Mouse (Mus musculus) embryo, embryonic 11.5 days (tissue): ENCODE measurements around the gene Thop1.
A peak's percentile ranks its signal among the peaks of the same experiment; 100 is the strongest.
"Not testable (repeated sequence)": the region's sequence is repeated elsewhere in the genome, so short reads cannot be mapped to it uniquely, and the experiment has no call there.

ENCODE experiments used
- DNase-seq: peaks from one replicate; pipeline ENCODE4 v3.0.0-alpha.2; 2012; ENCODE audit warnings: low read depth, low spot score

Gene Thop1

GRCm38 (mm10) chr10:81057406-81058130 lies 12.3 kb upstream of the Thop1 start:
- no peak for DNase-seq

- no peak for DNase-seq
Measured at GRCm38 (mm10) chr10:81058896-81059295, 10.9 kb upstream of the Thop1 start.

- peak; percentile 100 for DNase-seq
Measured at GRCm38 (mm10) chr10:81059603-81060543, 10.0 kb upstream of the Thop1 start, which contains the start of gene Sgta. Sgta (minus strand) TSS chr10:81060181.

GRCm38 (mm10) chr10:81062710-81063109 lies 7.1 kb upstream of the Thop1 start:
- no peak for DNase-seq

GRCm38 (mm10) chr10:81064519-81064918 lies 5.3 kb upstream of the Thop1 start:
- not testable (repeated sequence) for DNase-seq

- no peak for DNase-seq
Measured at GRCm38 (mm10) chr10:81068706-81069105, 1.1 kb upstream of the Thop1 start.

- no peak for DNase-seq
Measured at GRCm38 (mm10) chr10:81072290-81072689, 2.5 kb downstream of the Thop1 start.

- no peak for DNase-seq
Measured at GRCm38 (mm10) chr10:81073464-81073863, 3.6 kb downstream of the Thop1 start.

- DNase-seq, result no peak
Measured at GRCm38 (mm10) chr10:81075734-81076133, 5.9 kb downstream of the Thop1 start.

- no peak for DNase-seq
Measured at GRCm38 (mm10) chr10:81076356-81076755, 6.5 kb downstream of the Thop1 start.

GRCm38 (mm10) chr10:81077916-81078315 lies 8.1 kb downstream of the Thop1 start:
- DNase-seq, result no peak

GRCm38 (mm10) chr10:81080008-81080655 lies 10.3 kb downstream of the Thop1 start:
- DNase-seq, result no peak

GRCm38 (mm10) chr10:81082168-81082960 lies 12.5 kb downstream of the Thop1 start:
- peak; percentile 46 for DNase-seq

GRCm38 (mm10) chr10:81087021-81087420 lies 17.2 kb downstream of the Thop1 start:
- DNase-seq, result no peak

- DNase-seq, result no peak
Measured at GRCm38 (mm10) chr10:81089216-81089615, 19.4 kb downstream of the Thop1 start.

- DNase-seq, result no peak
Measured at GRCm38 (mm10) chr10:81090621-81091020, 20.8 kb downstream of the Thop1 start.

- no peak for DNase-seq
Measured at GRCm38 (mm10) chr10:81092465-81093250, 22.8 kb downstream of the Thop1 start.

- no peak for DNase-seq
Measured at GRCm38 (mm10) chr10:81094931-81095678, 25.3 kb downstream of the Thop1 start.

GRCm38 (mm10) chr10:81105565-81106112 lies 35.8 kb downstream of the Thop1 start, which contains the start of gene Map2k2:
Map2k2 (plus strand) TSS chr10:81105915.
- peak; percentile 95 for DNase-seq
